Mouse (Mus musculus) heart, embryonic 13.5 days (tissue): ENCODE measurements at regions not wholly inside any gene's neighbourhood (a gene's known extent, or its start where the extent isn't known, plus 50 kb on each side); places are given as distances from the start of the nearest gene placed in this dataset.

Experiments used
- ATAC-seq: fragments of 200-750 bp; cut with Nextera tagmentation; 2 replicates; pipeline ENCODE4 v1.8.0; 2017; ENCODE audit warnings: moderate TSS enrichment; ENCODE audit not compliant: insufficient number of reproducible peaks, low FRiP score, low TSS enrichment; ENCODE audit errors: extremely low read depth
- H3K27ac ChIP-seq: fragments of 300-500 bp; sonication (generic); replicated peaks from 2 replicates; pipeline ENCODE4 v1.5.1; 2015; ENCODE audit warnings: moderate library complexity, mild to moderate bottlenecking, inconsistent platforms
- H3K27me3 ChIP-seq: fragments of 300-500 bp; sonication (generic); replicated peaks from 2 replicates; pipeline ENCODE4 v1.6.1; 2015; ENCODE audit warnings: mild to moderate bottlenecking, inconsistent platforms
- H3K36me3 ChIP-seq: fragments of 300-500 bp; sonication (generic); 2 replicates; pipeline ENCODE4 v1.6.1; 2015; ENCODE audit warnings: mild to moderate bottlenecking, inconsistent platforms
- H3K4me1 ChIP-seq: fragments of 300-500 bp; sonication (generic); 2 replicates; pipeline ENCODE4 v1.6.1; 2015; ENCODE audit warnings: inconsistent platforms
- H3K4me2 ChIP-seq: fragments of 300-500 bp; sonication (generic); 2 replicates; pipeline ENCODE4 v1.6.1; 2015; ENCODE audit warnings: inconsistent platforms, mild to moderate bottlenecking, moderate library complexity
- H3K4me3 ChIP-seq: fragments of 300-500 bp; sonication (generic); 2 replicates; pipeline ENCODE4 v1.5.1; 2015; ENCODE audit warnings: moderate library complexity, mild to moderate bottlenecking, inconsistent platforms
- H3K9ac ChIP-seq: fragments of 300-500 bp; sonication (generic); 2 replicates; pipeline ENCODE4 v1.6.1; 2015; ENCODE audit warnings: inconsistent platforms, mild to moderate bottlenecking, moderate library complexity
- H3K9me3 ChIP-seq: fragments of 300-500 bp; sonication (generic); 2 replicates; pipeline ENCODE4 v1.6.1; 2016; ENCODE audit warnings: inconsistent platforms
- WGBS: fragments of 180-500 bp; shearing (Covaris S2); methylation state at CpG from one replicate; pipeline ENCODE4 v1.1.7; 2015; ENCODE audit warnings: mixed read lengths; 5-methylcytosine and 5-hydroxymethylcytosine counted together

DNA sequence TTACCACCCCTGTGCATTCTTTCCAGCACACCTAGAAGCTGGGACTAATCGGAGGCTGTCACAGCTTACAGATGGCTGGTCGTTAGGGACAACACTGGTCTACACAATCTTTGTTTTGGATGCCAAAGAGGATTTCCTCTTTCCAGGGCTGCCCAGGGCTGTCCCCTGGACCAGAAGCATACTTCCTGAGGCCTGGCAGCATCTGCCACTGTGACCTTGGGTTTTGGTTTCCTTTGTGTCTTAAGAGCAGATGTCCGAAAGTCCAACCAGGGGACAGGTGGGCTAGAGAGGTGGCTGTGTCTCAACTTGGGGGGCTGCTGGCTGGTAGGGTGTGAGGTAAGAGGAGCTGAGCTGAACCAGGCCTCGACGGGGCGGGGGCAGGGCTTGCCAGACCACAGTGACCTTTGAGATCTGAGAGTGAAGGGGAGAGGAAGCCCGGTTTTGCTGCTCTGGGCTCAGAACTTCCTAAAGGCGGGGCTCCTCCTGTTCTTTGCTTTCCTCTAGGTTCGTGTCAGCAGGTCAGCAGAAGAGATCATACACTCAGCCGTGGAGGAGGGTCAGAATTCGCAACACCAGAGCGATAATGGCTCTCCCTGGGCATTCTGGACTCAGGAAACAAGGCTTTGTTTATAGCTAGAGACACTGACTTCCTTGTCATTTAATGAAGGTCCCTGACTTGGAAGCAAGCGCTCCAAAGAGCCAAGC lies 64.2 kb upstream of the Elk3 start:
- H3K27me3 ChIP-seq, result no peaks in the 10 kb centered on the region
- H3K4me3 ChIP-seq, result no peak overlapping the region
- H3K9me3 ChIP-seq, result no peaks in the 10 kb centered on the region
- peak overlapping the region; percentile 61 for H3K27ac ChIP-seq
- no peak for ATAC-seq
- H3K4me2 ChIP-seq, result no peak overlapping the region
- WGBS, result 43% methylated on average over 13 of the region's 13 CpGs
- peaks cover 12% of the 10 kb centered on the region for H3K4me1 ChIP-seq
- H3K36me3 ChIP-seq, result no peaks in the 10 kb centered on the region
- H3K9ac ChIP-seq, result no peak overlapping the region

DNA sequence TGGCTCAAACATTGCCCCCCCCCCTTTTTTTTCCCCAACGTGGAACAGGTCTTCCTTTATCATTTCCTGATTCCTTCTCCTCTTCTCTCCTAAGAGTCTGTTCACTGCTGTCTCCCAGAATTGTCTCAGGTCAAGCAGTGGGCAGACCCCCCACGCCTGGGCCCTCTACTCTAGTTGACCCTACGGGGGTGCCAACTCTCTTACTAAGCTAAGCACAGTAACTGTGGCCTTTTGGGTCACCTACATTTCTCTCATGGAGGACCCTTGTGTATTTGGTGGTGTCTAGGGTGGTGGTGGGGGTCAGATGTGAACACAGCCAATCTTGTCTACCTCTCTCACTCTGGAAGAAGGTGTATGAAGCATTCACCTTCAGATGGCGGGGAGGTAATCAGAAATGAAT lies 64.8 kb upstream of the Elk3 start:
- WGBS, result 59% methylated on average over 4 of the region's 4 CpGs

DNA sequence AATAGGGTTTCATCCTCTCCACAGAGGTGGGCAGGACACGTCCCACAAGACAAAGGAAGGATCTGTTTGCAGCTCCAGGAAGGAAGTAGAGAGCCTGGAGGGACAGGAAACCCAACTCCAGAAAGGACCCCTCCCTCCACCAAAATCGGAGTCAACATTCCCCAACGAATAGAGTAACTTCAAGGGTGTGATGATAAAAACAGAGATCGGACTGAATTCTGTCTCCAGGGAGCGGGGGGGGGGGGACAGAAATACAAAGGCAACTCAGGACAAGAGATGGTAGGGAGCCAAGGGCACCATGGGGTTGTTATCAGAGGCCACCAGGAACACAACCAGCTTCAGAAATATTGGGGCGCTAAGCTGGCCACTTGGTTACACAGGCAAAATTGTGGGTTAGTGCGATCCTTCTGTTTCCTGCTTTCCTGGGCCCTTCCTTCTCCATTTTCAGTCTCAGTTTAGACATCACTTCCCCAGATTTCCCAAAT lies 65.6 kb upstream of the Elk3 start:
- peaks cover 12% of the 10 kb centered on the region for H3K4me1 ChIP-seq

More for the DNA sequence above, 64.8 kb upstream of the Elk3 start:
- no peaks in the 10 kb centered on the region for H3K27me3 ChIP-seq
- H3K4me2 ChIP-seq, result no peak overlapping the region
- no peak overlapping the region for H3K4me3 ChIP-seq
- no peak overlapping the region for H3K9ac ChIP-seq
- H3K9me3 ChIP-seq, result no peaks in the 10 kb centered on the region
- H3K36me3 ChIP-seq, result no peaks in the 10 kb centered on the region
- ATAC-seq, result no peak
- H3K4me1 ChIP-seq, result peaks cover 12% of the 10 kb centered on the region
- H3K27ac ChIP-seq, result peak overlapping the region; percentile 61

GRCm38 (mm10) chr10:93389276-93389675 lies 63.9 kb upstream of the Lta4h start:
- 73% methylated on average over 6 of the region's 6 CpGs for WGBS
- Histone ChIP-seq H3K36me3 (no peaks in the 10 kb centered on the region), H3K4me2 (no peak overlapping the region), H3K4me3 (no peak overlapping the region), H3K27me3 (no peaks in the 10 kb centered on the region), H3K9ac (no peak overlapping the region), H3K27ac (no peak overlapping the region), H3K9me3 (no peaks in the 10 kb centered on the region), H3K4me1 (peaks cover 7% of the 10 kb centered on the region; the same call in 1 of the 2 replicates)
- no peak for ATAC-seq

More for the DNA sequence above, 65.6 kb upstream of the Elk3 start:
- H3K9me3 ChIP-seq, result no peaks in the 10 kb centered on the region
- no peaks in the 10 kb centered on the region for H3K36me3 ChIP-seq
- H3K4me3 ChIP-seq, result no peak overlapping the region
- H3K27ac ChIP-seq, result peak overlapping the region; percentile 61
- 57% methylated on average over 7 of the region's 7 CpGs for WGBS
- ATAC-seq, result no peak
- no peak overlapping the region for H3K4me2 ChIP-seq
- no peaks in the 10 kb centered on the region for H3K27me3 ChIP-seq
- H3K9ac ChIP-seq, result no peak overlapping the region

- Histone ChIP-seq H3K27ac (peak overlapping the region; percentile 68), H3K4me1 (peaks cover 7% of the 10 kb centered on the region; the same call in 1 of the 2 replicates), H3K9ac (no peak overlapping the region), H3K9me3 (no peaks in the 10 kb centered on the region), H3K27me3 (no peaks in the 10 kb centered on the region), H3K4me3 (no peak overlapping the region), H3K36me3 (no peaks in the 10 kb centered on the region), H3K4me2 (no peak overlapping the region)
- 48% methylated on average over 5 of the region's 5 CpGs for WGBS
- ATAC-seq, result no peak
Measured at GRCm38 (mm10) chr10:93391296-93391695, 61.9 kb upstream of the Lta4h start.

- no peak for ATAC-seq
- 50% methylated on average over 1 of the region's 1 CpGs for WGBS
Measured at GRCm38 (mm10) chr10:93393902-93394301, 59.3 kb upstream of the Lta4h start.

GRCm38 (mm10) chr10:93397711-93398110 lies 55.5 kb upstream of the Lta4h start:
- Histone ChIP-seq H3K27me3 (no peaks in the 10 kb centered on the region), H3K4me2 (no peak overlapping the region), H3K9me3 (no peaks in the 10 kb centered on the region), H3K4me3 (no peak overlapping the region), H3K27ac (no peak overlapping the region), H3K4me1 (no peaks in the 10 kb centered on the region), H3K36me3 (no peaks in the 10 kb centered on the region), H3K9ac (no peak overlapping the region)
- WGBS, result 68% methylated on average over 5 of the region's 5 CpGs
- ATAC-seq, result no peak

More at GRCm38 (mm10) chr10:93393902-93394301, 59.3 kb upstream of the Lta4h start:
- no peaks in the 10 kb centered on the region for H3K27me3 ChIP-seq
- H3K36me3 ChIP-seq, result no peaks in the 10 kb centered on the region
- peaks cover 7% of the 10 kb centered on the region; the same call in 1 of the 2 replicates for H3K4me1 ChIP-seq
- no peak overlapping the region for H3K9ac ChIP-seq
- no peak overlapping the region for H3K27ac ChIP-seq
- no peak overlapping the region for H3K4me2 ChIP-seq
- no peaks in the 10 kb centered on the region for H3K9me3 ChIP-seq
- H3K4me3 ChIP-seq, result no peak overlapping the region

GRCm38 (mm10) chr10:93398531-93399320 lies 54.5 kb upstream of the Lta4h start:
- H3K4me1 ChIP-seq, result no peaks in the 10 kb centered on the region
- 73% methylated on average over 11 of the region's 11 CpGs for WGBS

DNA sequence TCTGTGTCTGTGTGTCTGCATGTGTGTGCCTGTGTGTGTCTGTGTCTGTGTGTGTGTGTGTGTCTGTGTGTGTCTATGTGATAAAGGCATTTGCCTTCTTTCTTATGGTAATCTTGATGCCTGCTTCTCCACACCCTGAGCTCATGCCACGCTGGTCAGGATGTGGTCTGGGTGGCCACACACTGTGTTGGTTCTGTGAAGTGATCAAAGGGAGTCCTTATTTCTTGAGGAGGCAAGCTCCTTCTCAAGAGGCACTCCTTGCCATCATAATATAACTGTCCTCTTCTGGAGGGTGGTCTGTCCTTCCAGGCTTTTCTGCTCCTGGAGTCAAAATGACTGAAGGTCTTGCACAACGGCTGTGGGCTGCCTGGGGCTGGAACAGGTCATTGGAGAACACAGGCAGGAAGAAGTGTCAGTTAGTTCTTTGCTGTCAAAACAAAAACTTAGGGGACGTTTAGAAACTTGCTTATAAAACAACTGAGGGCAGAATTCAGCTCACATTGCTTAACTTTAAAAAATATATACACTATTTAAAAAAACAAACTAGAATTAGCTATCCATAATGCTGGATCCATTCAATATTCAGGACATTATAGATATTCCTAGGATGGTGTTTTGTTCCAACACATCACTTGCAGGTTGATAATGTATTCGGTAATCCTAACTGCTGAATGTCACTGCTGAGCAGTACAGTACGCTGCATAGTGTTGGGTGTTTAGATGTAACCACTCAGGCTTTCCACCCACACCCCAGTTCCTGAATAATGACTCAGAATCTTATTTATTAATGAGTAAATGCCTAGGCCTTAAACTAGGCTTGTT lies 50.3 kb upstream of the Lta4h start:
- H3K27me3 ChIP-seq, result no peaks in the 10 kb centered on the region
- H3K9ac ChIP-seq, result no peak overlapping the region
- 58% methylated on average over 5 of the region's 5 CpGs for WGBS
- no peak overlapping the region for H3K4me3 ChIP-seq
- no peaks in the 10 kb centered on the region for H3K9me3 ChIP-seq
- no peaks in the 10 kb centered on the region for H3K36me3 ChIP-seq
- no peak overlapping the region for H3K4me2 ChIP-seq
- H3K27ac ChIP-seq, result no peak overlapping the region
- no peak for ATAC-seq
- H3K4me1 ChIP-seq, result no peaks in the 10 kb centered on the region

More at GRCm38 (mm10) chr10:93398531-93399320, 54.5 kb upstream of the Lta4h start:
- no peaks in the 10 kb centered on the region for H3K9me3 ChIP-seq
- no peaks in the 10 kb centered on the region for H3K27me3 ChIP-seq
- no peak overlapping the region for H3K9ac ChIP-seq
- no peak overlapping the region for H3K4me2 ChIP-seq
- H3K27ac ChIP-seq, result no peak overlapping the region
- no peak for ATAC-seq
- no peaks in the 10 kb centered on the region for H3K36me3 ChIP-seq
- no peak overlapping the region for H3K4me3 ChIP-seq
